Mouse (Mus musculus): ENCODE measurements around the gene Ddhd1. TPM values are rescaled to one million over a fixed set of nuclear protein-coding genes. Genes with fewer than 3 reads are reported as not detected.

Ddhd1 gene
- polyA plus RNA-seq, 1 experiment from 2014 or later = 28.4 TPM

DNA sequence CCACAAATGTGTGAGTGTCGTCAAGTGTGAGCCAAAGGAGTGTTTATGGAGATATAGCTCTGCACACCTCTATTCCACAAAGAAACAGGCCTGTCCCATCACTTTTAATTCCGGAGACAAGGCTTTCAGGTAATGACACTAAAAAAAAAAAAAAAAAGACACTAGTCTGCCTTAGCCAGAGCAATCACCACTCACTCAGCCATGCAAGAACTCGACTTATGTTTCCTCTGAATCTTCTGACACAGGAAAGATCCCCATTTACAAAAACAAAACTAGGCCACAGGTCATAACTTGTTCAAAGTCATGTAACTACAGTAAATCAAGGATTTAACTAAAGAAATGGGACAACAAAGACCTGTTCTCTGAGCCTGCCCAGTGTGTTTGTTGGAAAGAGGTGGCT, 9.8 kb downstream of the Ddhd1 start:
- no peaks in the 10 kb centered on the region for H3K27me3 ChIP-seq (ENCODE audit: control insufficient read depth, insufficient read depth, low read length)
- ATAC-seq (ENCODE audit: low FRiP score) = no peak
- H3K4me1 ChIP-seq (replicated peaks; ENCODE audit: control insufficient read depth, insufficient read depth, low read length) = peaks cover 34% of the 10 kb centered on the region
- no peak overlapping the region for H3K4me2 ChIP-seq (replicated peaks)
- H3K27ac ChIP-seq = no peak overlapping the region
- H3K36me3 ChIP-seq (replicated peaks; ENCODE audit: control insufficient read depth, insufficient read depth) = no peaks in the 10 kb centered on the region
- no peak overlapping the region for H3K9ac ChIP-seq
- no peak overlapping the region for H3K4me3 ChIP-seq (replicated peaks; ENCODE audit: low read length)
- 85% methylated on average over 3 of the region's 3 CpGs for WGBS
- no peaks in the 10 kb centered on the region for H3K9me3 ChIP-seq (ENCODE audit: control insufficient read depth, low read length)
- DNase-seq (ENCODE audit: low spot score) = no peak

DNA sequence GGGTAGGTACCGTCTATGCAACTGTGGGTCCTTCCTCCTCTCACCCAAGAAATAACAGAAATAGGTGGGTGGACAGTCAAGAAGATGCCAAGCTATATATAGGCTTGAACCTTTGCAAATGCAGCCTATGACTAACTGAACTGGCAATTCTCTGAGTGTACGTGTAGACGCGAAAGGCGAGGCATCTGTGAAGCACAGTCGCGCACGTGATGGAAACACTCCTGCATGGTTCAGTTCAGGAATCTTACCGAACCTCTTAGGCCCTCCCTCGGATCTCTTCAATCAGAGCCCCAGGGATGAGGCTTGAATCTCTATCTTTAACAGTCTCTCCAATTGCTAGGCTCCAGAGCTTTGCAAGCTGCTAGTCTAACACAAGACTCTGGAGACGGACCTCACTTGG, 10.3 kb downstream of the Ddhd1 start:
- Histone ChIP-seq H3K4me2 (replicated peaks) (no peak overlapping the region), H3K4me1 (replicated peaks; ENCODE audit: control insufficient read depth, insufficient read depth, low read length) (peaks cover 29% of the 10 kb centered on the region), H3K27me3 (ENCODE audit: control insufficient read depth, insufficient read depth, low read length) (no peaks in the 10 kb centered on the region), H3K9ac (no peak overlapping the region), H3K9me3 (ENCODE audit: control insufficient read depth, low read length) (no peaks in the 10 kb centered on the region), H3K27ac (no peak overlapping the region), H3K36me3 (replicated peaks; ENCODE audit: control insufficient read depth, insufficient read depth) (no peaks in the 10 kb centered on the region), H3K4me3 (replicated peaks; ENCODE audit: low read length) (no peak overlapping the region)
- no peak for ATAC-seq (ENCODE audit: low FRiP score)
- 93% methylated on average over 11 of the region's 11 CpGs for WGBS
- DNase-seq (ENCODE audit: low spot score) = no peak

DNA sequence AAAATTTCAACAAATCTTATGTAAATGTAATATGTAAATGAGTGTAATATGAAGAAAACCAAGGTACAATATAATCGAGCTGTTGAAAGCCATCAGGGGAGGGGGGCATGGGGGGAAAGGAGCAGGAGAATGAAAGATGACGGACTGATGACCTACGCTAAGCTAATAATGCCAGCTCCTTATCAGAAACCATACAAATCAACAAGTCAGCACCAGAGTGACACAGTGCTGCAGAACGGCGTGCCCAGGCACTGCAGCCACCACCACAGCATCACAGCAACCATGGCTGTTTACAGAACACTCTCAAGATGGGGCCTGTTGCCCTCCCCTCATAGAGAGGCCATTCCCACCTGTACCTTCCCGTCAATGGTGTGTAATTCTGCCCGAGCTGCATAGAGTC, 10.8 kb downstream of the Ddhd1 start:
- Histone ChIP-seq H3K4me1 (replicated peaks; ENCODE audit: control insufficient read depth, insufficient read depth, low read length) (peaks cover 26% of the 10 kb centered on the region), H3K9me3 (ENCODE audit: control insufficient read depth, low read length) (no peaks in the 10 kb centered on the region), H3K27ac (no peak overlapping the region), H3K9ac (no peak overlapping the region), H3K27me3 (ENCODE audit: control insufficient read depth, insufficient read depth, low read length) (no peaks in the 10 kb centered on the region), H3K4me3 (replicated peaks; ENCODE audit: low read length) (no peak overlapping the region), H3K36me3 (replicated peaks; ENCODE audit: control insufficient read depth, insufficient read depth) (no peaks in the 10 kb centered on the region), H3K4me2 (replicated peaks) (no peak overlapping the region)
- ATAC-seq (ENCODE audit: low FRiP score) = 0 out of 2 replicates have a peak, but pooled peaks have one; percentile 8
- WGBS = 84% methylated on average over 7 of the region's 7 CpGs
- DNase-seq (ENCODE audit: low spot score) = no peak

DNA sequence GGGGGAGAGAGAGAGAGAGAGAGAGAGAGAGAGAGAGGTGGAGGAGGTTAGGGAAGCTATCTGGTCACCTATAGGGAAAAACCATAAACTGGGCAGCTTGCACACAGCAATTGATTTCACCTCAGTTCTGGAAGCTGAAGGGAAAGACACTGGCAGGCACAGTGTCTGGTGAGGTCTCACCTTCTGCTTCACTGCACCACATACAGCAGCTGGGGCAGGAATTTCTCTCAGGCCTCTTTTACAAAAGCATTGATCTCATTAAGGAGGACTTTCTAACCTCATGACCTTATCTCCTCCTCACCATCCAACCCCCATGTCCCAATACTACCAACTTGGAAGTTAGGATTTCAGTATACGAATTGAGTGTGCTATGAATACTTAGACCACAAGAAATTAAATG, 13.2 kb downstream of the Ddhd1 start:
- WGBS = 28% methylated on average over 1 of the region's 1 CpGs
- H3K9me3 ChIP-seq (ENCODE audit: control insufficient read depth, low read length) = no peaks in the 10 kb centered on the region
- no peak overlapping the region for H3K4me3 ChIP-seq (replicated peaks; ENCODE audit: low read length)
- ATAC-seq (ENCODE audit: low FRiP score) (no peak), DNase-seq (ENCODE audit: low spot score) (no peak)
- H3K27me3 ChIP-seq (ENCODE audit: control insufficient read depth, insufficient read depth, low read length) = no peaks in the 10 kb centered on the region
- peaks cover 24% of the 10 kb centered on the region for H3K4me1 ChIP-seq (replicated peaks; ENCODE audit: control insufficient read depth, insufficient read depth, low read length)
- H3K4me2 ChIP-seq (replicated peaks) = peak overlapping the region; percentile 33; the same call in 1 of the 2 replicates
- no peaks in the 10 kb centered on the region for H3K36me3 ChIP-seq (replicated peaks; ENCODE audit: control insufficient read depth, insufficient read depth)
- peak overlapping the region; percentile 40; the same call in 1 of the 2 replicates for H3K27ac ChIP-seq
- H3K9ac ChIP-seq = no peak overlapping the region

DNA sequence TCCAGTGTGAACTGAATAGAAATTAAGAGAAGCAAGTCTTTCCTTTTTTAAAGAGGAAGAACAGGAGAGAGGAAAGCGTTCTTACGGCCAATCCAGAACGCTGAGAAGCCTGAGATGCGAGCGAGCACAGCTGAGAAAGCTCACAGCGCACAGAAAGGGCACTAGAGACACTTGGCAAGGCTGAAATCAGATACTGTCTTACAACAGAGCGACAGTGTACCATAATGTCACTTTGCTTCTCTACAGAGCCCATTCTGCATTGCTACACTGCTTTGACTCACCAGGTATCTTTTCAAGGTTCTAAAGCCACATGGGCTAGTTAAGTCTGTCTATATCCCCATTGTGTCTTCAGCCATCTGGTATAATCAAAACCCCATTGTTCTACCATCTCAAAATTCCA, 13.7 kb downstream of the Ddhd1 start:
- 40% methylated on average over 7 of the region's 7 CpGs for WGBS
- ATAC-seq (ENCODE audit: low FRiP score) (no peak), DNase-seq (ENCODE audit: low spot score) (peak; percentile 33)
- peaks cover 20% of the 10 kb centered on the region for H3K4me1 ChIP-seq (replicated peaks; ENCODE audit: control insufficient read depth, insufficient read depth, low read length)
- H3K36me3 ChIP-seq (replicated peaks; ENCODE audit: control insufficient read depth, insufficient read depth) = no peaks in the 10 kb centered on the region
- peak overlapping the region; percentile 33 for H3K4me2 ChIP-seq (replicated peaks)
- H3K27me3 ChIP-seq (ENCODE audit: control insufficient read depth, insufficient read depth, low read length) = no peaks in the 10 kb centered on the region
- no peak overlapping the region for H3K4me3 ChIP-seq (replicated peaks; ENCODE audit: low read length)
- peak overlapping the region; percentile 17; the same call in 1 of the 2 replicates for H3K9ac ChIP-seq
- H3K9me3 ChIP-seq (ENCODE audit: control insufficient read depth, low read length) = no peaks in the 10 kb centered on the region
- H3K27ac ChIP-seq = peak overlapping the region; percentile 40

DNA sequence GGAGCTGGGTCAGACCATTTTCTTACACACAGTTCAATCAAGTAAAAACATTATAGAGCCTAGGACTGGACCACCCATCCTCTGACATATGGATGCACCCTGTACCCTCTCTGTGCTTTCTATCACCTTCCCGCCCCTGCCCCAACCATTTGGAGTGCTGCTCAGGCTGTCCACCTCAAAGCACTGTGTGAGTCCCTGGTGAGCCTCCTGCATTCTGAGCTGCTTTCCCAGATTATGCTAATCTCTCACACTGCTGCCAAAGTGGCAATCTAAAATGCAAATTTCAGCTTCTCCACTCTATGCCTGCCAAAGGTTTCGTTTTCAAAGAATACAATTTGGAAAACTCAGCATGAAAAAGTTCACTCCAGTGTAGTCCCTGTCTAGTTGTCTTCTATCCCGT, 14.5 kb downstream of the Ddhd1 start:
- Histone ChIP-seq H3K27me3 (ENCODE audit: control insufficient read depth, insufficient read depth, low read length) (no peaks in the 10 kb centered on the region), H3K4me3 (replicated peaks; ENCODE audit: low read length) (no peak overlapping the region), H3K27ac (peak overlapping the region; percentile 40), H3K9me3 (ENCODE audit: control insufficient read depth, low read length) (no peaks in the 10 kb centered on the region), H3K4me1 (replicated peaks; ENCODE audit: control insufficient read depth, insufficient read depth, low read length) (peaks cover 17% of the 10 kb centered on the region), H3K9ac (no peak overlapping the region), H3K4me2 (replicated peaks) (peak overlapping the region; percentile 33), H3K36me3 (replicated peaks; ENCODE audit: control insufficient read depth, insufficient read depth) (no peaks in the 10 kb centered on the region)
- 16% methylated on average over 3 of the region's 3 CpGs for WGBS
- DNase-seq (ENCODE audit: low spot score) (peak; percentile 42), ATAC-seq (ENCODE audit: low FRiP score) (peak; percentile 71; the same call in 1 of the 2 replicates)

DNA sequence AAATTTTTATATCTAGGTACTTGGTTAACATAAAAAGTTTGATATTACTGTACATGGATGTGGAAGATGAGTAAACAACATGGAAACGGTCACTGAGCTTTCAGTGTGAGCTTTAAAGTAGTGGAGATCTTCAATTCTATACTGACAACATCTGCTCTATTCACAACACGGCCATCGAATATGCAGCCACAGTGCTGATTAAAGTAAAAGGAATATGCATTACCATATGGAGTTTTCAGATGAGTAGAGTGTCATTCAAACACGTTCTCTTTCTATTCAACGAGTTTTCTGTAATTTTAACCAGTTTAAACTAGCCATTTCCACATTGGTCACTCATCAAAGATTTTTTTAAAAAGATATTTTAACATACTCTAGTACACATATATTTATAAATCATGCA, 15.1 kb downstream of the Ddhd1 start:
- H3K9ac ChIP-seq = no peak overlapping the region
- ATAC-seq (ENCODE audit: low FRiP score) = no peak
- no peak overlapping the region for H3K4me3 ChIP-seq (replicated peaks; ENCODE audit: low read length)
- no peak for DNase-seq (ENCODE audit: low spot score)
- no peak overlapping the region for H3K4me2 ChIP-seq (replicated peaks)
- peaks cover 17% of the 10 kb centered on the region for H3K4me1 ChIP-seq (replicated peaks; ENCODE audit: control insufficient read depth, insufficient read depth, low read length)
- H3K36me3 ChIP-seq (replicated peaks; ENCODE audit: control insufficient read depth, insufficient read depth) = no peaks in the 10 kb centered on the region
- no peak overlapping the region for H3K27ac ChIP-seq
- H3K27me3 ChIP-seq (ENCODE audit: control insufficient read depth, insufficient read depth, low read length) = no peaks in the 10 kb centered on the region
- WGBS = 45% methylated on average over 5 of the region's 5 CpGs
- no peaks in the 10 kb centered on the region for H3K9me3 ChIP-seq (ENCODE audit: control insufficient read depth, low read length)

DNA sequence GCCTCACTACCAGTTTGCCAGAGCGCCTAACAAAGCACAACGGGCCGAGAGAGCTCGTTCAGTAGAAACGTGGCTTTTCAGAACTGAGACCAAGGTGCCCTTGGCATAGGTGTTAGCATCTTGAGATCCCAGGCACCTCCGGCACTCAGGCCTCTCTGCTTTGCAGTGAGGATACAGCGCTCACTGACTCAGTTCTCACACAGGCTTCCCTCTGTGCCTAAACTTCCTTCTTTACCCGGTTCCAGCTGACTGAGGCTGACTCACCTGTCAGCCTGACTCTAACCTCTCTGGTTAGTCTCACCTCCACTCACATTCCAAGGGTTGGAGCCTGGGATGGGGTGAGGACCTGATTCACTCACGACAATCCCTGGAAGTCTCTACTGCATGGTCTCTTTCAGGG, 15.7 kb downstream of the Ddhd1 start:
- H3K4me3 ChIP-seq (replicated peaks; ENCODE audit: low read length) = no peak overlapping the region
- no peaks in the 10 kb centered on the region for H3K27me3 ChIP-seq (ENCODE audit: control insufficient read depth, insufficient read depth, low read length)
- no peaks in the 10 kb centered on the region for H3K36me3 ChIP-seq (replicated peaks; ENCODE audit: control insufficient read depth, insufficient read depth)
- H3K9me3 ChIP-seq (ENCODE audit: control insufficient read depth, low read length) = no peaks in the 10 kb centered on the region
- WGBS = 71% methylated on average over 9 of the region's 9 CpGs
- ATAC-seq (ENCODE audit: low FRiP score) (no peak), DNase-seq (ENCODE audit: low spot score) (no peak)
- H3K4me2 ChIP-seq (replicated peaks) = no peak overlapping the region
- no peak overlapping the region for H3K9ac ChIP-seq
- peaks cover 17% of the 10 kb centered on the region for H3K4me1 ChIP-seq (replicated peaks; ENCODE audit: control insufficient read depth, insufficient read depth, low read length)
- no peak overlapping the region for H3K27ac ChIP-seq

DNA sequence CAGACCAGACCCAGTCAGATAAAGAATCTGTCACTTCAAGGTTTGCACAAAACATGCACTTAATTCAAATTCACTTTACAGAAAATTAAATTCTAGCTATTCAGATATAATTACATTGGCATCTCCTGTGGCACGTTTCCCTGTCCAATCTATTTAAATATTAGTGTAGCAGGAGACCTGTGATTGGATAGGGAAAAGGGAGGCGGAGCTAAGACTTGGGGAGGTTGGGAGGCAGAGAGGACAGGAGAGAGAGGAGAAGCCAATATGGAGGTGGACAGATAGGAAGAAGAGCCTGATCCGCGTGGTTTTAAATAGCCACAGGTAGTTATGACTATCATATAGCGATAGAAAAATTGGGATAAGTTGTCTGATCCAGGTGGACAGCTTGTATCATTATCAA, 19.2 kb downstream of the Ddhd1 start:
- DNase-seq (ENCODE audit: low spot score) (no peak), ATAC-seq (ENCODE audit: low FRiP score) (no peak)
- 74% methylated on average over 5 of the region's 5 CpGs for WGBS
- Histone ChIP-seq H3K4me2 (replicated peaks) (no peak overlapping the region), H3K27me3 (ENCODE audit: control insufficient read depth, insufficient read depth, low read length) (no peaks in the 10 kb centered on the region), H3K9ac (no peak overlapping the region), H3K4me3 (replicated peaks; ENCODE audit: low read length) (no peak overlapping the region), H3K36me3 (replicated peaks; ENCODE audit: control insufficient read depth, insufficient read depth) (no peaks in the 10 kb centered on the region), H3K9me3 (ENCODE audit: control insufficient read depth, low read length) (no peaks in the 10 kb centered on the region), H3K27ac (no peak overlapping the region), H3K4me1 (replicated peaks; ENCODE audit: control insufficient read depth, insufficient read depth, low read length) (peaks cover 9% of the 10 kb centered on the region; the same call in 1 of the 2 replicates)

DNA sequence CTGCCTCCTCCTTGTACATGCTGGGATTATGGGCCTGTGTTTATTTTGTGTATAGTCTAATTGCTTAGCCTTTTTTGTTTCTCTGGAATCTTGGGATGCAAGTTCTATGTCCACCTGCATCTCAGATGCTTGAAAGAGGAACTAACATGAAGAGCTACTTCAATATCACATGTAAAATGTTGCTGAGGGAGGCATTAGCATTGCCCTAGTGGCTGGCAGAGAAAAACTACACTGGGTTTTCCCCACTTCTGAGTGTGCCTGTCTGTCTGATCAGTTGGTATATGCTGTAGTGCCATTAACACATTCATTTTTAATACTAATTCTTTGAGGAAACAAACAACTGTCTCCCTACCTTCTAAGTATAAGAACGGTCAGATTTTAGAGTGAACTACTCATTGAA, 22.4 kb downstream of the Ddhd1 start:
- H3K4me3 ChIP-seq (replicated peaks; ENCODE audit: low read length) = no peak overlapping the region
- no peak overlapping the region for H3K4me2 ChIP-seq (replicated peaks)
- no peaks in the 10 kb centered on the region for H3K27me3 ChIP-seq (ENCODE audit: control insufficient read depth, insufficient read depth, low read length)
- H3K9me3 ChIP-seq (ENCODE audit: control insufficient read depth, low read length) = no peaks in the 10 kb centered on the region
- H3K27ac ChIP-seq = no peak overlapping the region
- WGBS = 98% methylated on average over 1 of the region's 1 CpGs
- no peak for ATAC-seq (ENCODE audit: low FRiP score)
- no peak overlapping the region for H3K9ac ChIP-seq
- H3K4me1 ChIP-seq (replicated peaks; ENCODE audit: control insufficient read depth, insufficient read depth, low read length) = no peaks in the 10 kb centered on the region
- no peak for DNase-seq (ENCODE audit: low spot score)
- H3K36me3 ChIP-seq (replicated peaks; ENCODE audit: control insufficient read depth, insufficient read depth) = no peaks in the 10 kb centered on the region
